Comparison of ENCODE assay signal across 7 mouse cellular contexts in genomic region chr19:23274054-23274724, GRCm38 (mm10). TPM values are rescaled to one million over a fixed set of nuclear protein-coding genes. Genes with fewer than 3 reads are reported as not detected.
DNase-seq lines count a peak whose midpoint lies in the region; ATAC-seq lines count a peak whose summit lies in the region.

No protein-coding gene starts in this region.

- no peaks in the 10 kb centered on the region for H3K27me3 ChIP-seq in neural tube, embryonic 11.5 days (ENCODE audit: control insufficient read depth, insufficient read depth, low read length)
- no peaks in the 10 kb centered on the region for H3K27me3 ChIP-seq in forebrain, embryonic 12.5 days
- no peaks in the 10 kb centered on the region for H3K27me3 ChIP-seq in liver, embryonic 11.5 days (replicated peaks; ENCODE audit: control insufficient read depth, insufficient read depth, low read length)
- no peaks in the 10 kb centered on the region for H3K27me3 ChIP-seq in stomach, embryonic 16.5 days (ENCODE audit: control insufficient read depth, insufficient read depth, low read length)

- H3K36me3 ChIP-seq in neural tube, embryonic 11.5 days (ENCODE audit: control insufficient read depth, insufficient read depth, low read length) = no peaks in the 10 kb centered on the region
- H3K36me3 ChIP-seq in forebrain, embryonic 12.5 days (replicated peaks) = no peaks in the 10 kb centered on the region
- H3K36me3 ChIP-seq in liver, embryonic 11.5 days (ENCODE audit: control insufficient read depth, insufficient read depth, low read length) = no peaks in the 10 kb centered on the region
- H3K36me3 ChIP-seq in stomach, embryonic 16.5 days (ENCODE audit: control insufficient read depth, insufficient read depth, low read length) = no peaks in the 10 kb centered on the region

- H3K4me1 ChIP-seq in neural tube, embryonic 11.5 days (ENCODE audit: control insufficient read depth, insufficient read depth, low read length) = peaks cover 8% of the 10 kb centered on the region
- peaks cover 14% of the 10 kb centered on the region for H3K4me1 ChIP-seq in forebrain, embryonic 12.5 days
- peaks cover 7% of the 10 kb centered on the region for H3K4me1 ChIP-seq in liver, embryonic 11.5 days (replicated peaks; ENCODE audit: control insufficient read depth, insufficient read depth, low read length)
- H3K4me1 ChIP-seq in stomach, embryonic 16.5 days (ENCODE audit: control insufficient read depth, insufficient read depth, low read length) = peaks cover 8% of the 10 kb centered on the region

- H3K27ac ChIP-seq in neural tube, embryonic 11.5 days (ENCODE audit: low read depth, low read length) = no peak overlapping the region
- peak overlapping the region; percentile 78 for H3K27ac ChIP-seq in forebrain, embryonic 12.5 days
- H3K27ac ChIP-seq in liver, embryonic 11.5 days (ENCODE audit: low read depth, low read length) = no peak overlapping the region
- no peak overlapping the region for H3K27ac ChIP-seq in stomach, embryonic 16.5 days (ENCODE audit: low read length)

- H3K9ac ChIP-seq in neural tube, embryonic 11.5 days (ENCODE audit: low read length) = no peak overlapping the region; the same call in 1 of the 2 replicates
- H3K9ac ChIP-seq in forebrain, embryonic 12.5 days = peak overlapping the region; percentile 91
- peak overlapping the region; percentile 96 for H3K9ac ChIP-seq in liver, embryonic 11.5 days (ENCODE audit: low read depth, low read length)
- H3K9ac ChIP-seq in stomach, embryonic 16.5 days (ENCODE audit: low read length) = peak overlapping the region; percentile 93

- DNase-seq in neural tube, embryonic 11.5 days (ENCODE audit: low spot score) = no peak
- no peak for DNase-seq in neural tube, embryonic 10.5 days (ENCODE audit: extremely low spot score, low spot score)
- DNase-seq in liver, embryonic 11.5 days (ENCODE audit: low spot score) = no peak
- no peak for DNase-seq in right cerebral cortex, postnatal 4 days
- DNase-seq in frontal cortex, postnatal 10 days (ENCODE audit: low spot score in 2 of 2) = no peak

- WGBS in neural tube, embryonic 11.5 days = 60% methylated on average over 4 of the region's 4 CpGs
- 80% methylated on average over 3 of the region's 4 CpGs for WGBS in forebrain, embryonic 12.5 days
- 49% methylated on average over 4 of the region's 4 CpGs for WGBS in liver, embryonic 11.5 days
- 55% methylated on average over 4 of the region's 4 CpGs for WGBS in stomach, embryonic 16.5 days

- H3K9me3 ChIP-seq in neural tube, embryonic 11.5 days (ENCODE audit: control insufficient read depth, low read length) = no peaks in the 10 kb centered on the region
- no peaks in the 10 kb centered on the region for H3K9me3 ChIP-seq in forebrain, embryonic 12.5 days
- no peaks in the 10 kb centered on the region for H3K9me3 ChIP-seq in liver, embryonic 11.5 days (ENCODE audit: control insufficient read depth, low read length)
- H3K9me3 ChIP-seq in stomach, embryonic 16.5 days (replicated peaks; ENCODE audit: control insufficient read depth, low read length) = no peaks in the 10 kb centered on the region

- peak overlapping the region; percentile 88 for H3K4me3 ChIP-seq in neural tube, embryonic 11.5 days (ENCODE audit: low read depth, low read length)
- H3K4me3 ChIP-seq in forebrain, embryonic 12.5 days (replicated peaks) = peak overlapping the region; percentile 86
- peak overlapping the region; percentile 88 for H3K4me3 ChIP-seq in liver, embryonic 11.5 days (ENCODE audit: low read depth, low read length)
- H3K4me3 ChIP-seq in stomach, embryonic 16.5 days (replicated peaks; ENCODE audit: low read length) = peak overlapping the region; percentile 95

- peak overlapping the region; percentile 49 for H3K4me2 ChIP-seq in neural tube, embryonic 11.5 days (ENCODE audit: low read depth)
- H3K4me2 ChIP-seq in forebrain, embryonic 12.5 days = peak overlapping the region; percentile 61
- H3K4me2 ChIP-seq in liver, embryonic 11.5 days = peak overlapping the region; percentile 85
- H3K4me2 ChIP-seq in stomach, embryonic 16.5 days (ENCODE audit: low read depth, low read length) = peak overlapping the region; percentile 69

- 0 out of 2 replicates have a peak, but pooled peaks have one; percentile 18 for ATAC-seq in neural tube, embryonic 11.5 days (ENCODE audit: insufficient read depth, low FRiP score, low TSS enrichment)
- ATAC-seq in forebrain, embryonic 12.5 days (ENCODE audit: low FRiP score) = peak; percentile 33
- ATAC-seq in liver, embryonic 11.5 days (replicated peaks; ENCODE audit: low FRiP score) = peak; percentile 16
- no peak; the same call in 1 of the 2 replicates for ATAC-seq in stomach, embryonic 16.5 days (ENCODE audit: insufficient read depth, low FRiP score)

RNA-seq across cellular contexts. Expression of gene Smc5, which starts 0.5 kb away (rescaled TPM):
- 47.8 and 49.1 TPM in 2 replicates for polyA plus RNA-seq in neural tube, embryonic 11.5 days (2014; fragmentation: Nextera tagmentation; extraction: Ambion mirVana)
- 58.6 and 62.6 TPM in 2 replicates for polyA plus RNA-seq in forebrain, embryonic 12.5 days (2016; fragmentation: Nextera tagmentation; extraction: Ambion mirVana)
- polyA plus RNA-seq in liver, embryonic 11.5 days (2014; fragmentation: Nextera tagmentation; extraction: Ambion mirVana) = 32.4 and 33.9 TPM in 2 replicates
- 23.6 and 26.5 TPM in 2 replicates for polyA plus RNA-seq in stomach, embryonic 16.5 days (2015; fragmentation: Nextera tagmentation; extraction: Ambion mirVana)
